Mouse (Mus musculus) cerebellum, adult 2 months (tissue): ENCODE measurements at regions not wholly inside any gene's neighbourhood (a gene's known extent, or its start where the extent isn't known, plus 50 kb on each side); places are given as distances from the start of the nearest gene placed in this dataset.

Experiments
- CTCF ChIP-seq: fragments of 200-500 bp; IDR thresholded peaks from 2 replicates; pipeline ENCODE4 v1.5.1; 2011; ENCODE audit warnings: low read depth, mild to moderate bottlenecking, control low read depth, low read length, moderate library complexity, borderline replicate concordance; ENCODE audit not compliant: insufficient read depth
- POLR2A ChIP-seq: fragments of 200-500 bp; IDR thresholded peaks from 2 replicates; pipeline ENCODE4 v1.6.1; 2011; ENCODE audit warnings: low read length, control low read depth, borderline replicate concordance; ENCODE audit not compliant: insufficient read depth

DNA sequence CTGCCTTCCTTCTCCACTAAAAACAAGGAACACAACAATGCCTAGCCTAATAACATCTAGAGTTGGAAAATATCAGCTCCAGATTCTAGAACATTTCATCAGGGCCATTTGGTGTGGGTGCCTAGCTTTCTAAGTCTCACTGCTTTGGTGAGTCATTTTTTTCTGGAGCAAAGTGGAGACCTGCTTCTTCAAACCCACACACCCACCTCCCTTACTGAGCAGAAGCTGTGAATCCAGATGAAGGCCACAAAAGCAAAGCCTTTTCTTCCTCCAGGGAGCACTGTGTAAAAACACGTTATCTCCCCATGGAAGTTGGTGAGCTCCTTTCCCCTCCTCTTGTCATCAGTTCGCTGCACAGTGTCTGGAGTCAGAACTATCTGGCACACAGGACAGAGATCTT is 294.1 kb downstream of the Mex3b start:
- TF ChIP-seq CTCF (no peak), POLR2A (no peak)
